Mouse (Mus musculus): Measurements from ENCODE around the gene Wbp2nl.

- no peak for TF ChIP-seq CTCF (conservative IDR thresholded peaks at IDR 0.05; ENCODE audit: low read length)
- TF ChIP-seq POU5F1 (IDR thresholded peaks at IDR 0.05; ENCODE audit: borderline replicate concordance, low read length) = no peak
- no peak for TF ChIP-seq NANOG (IDR thresholded peaks at IDR 0.05; ENCODE audit: borderline replicate concordance, low read length)
Measured at GRCm38 (mm10) chr15:82348258-82348998, 49.7 kb downstream of the Wbp2nl start.

All from E14TG2a.4 (cell line).